Mouse (Mus musculus) liver, embryonic 15.5 days (tissue): ENCODE measurements around the gene Troap. TPM values are rescaled to one million over a fixed set of nuclear protein-coding genes. Genes with fewer than 3 reads are reported as not detected.

ENCODE experiments used
- ATAC-seq: fragments of 200-750 bp; cut with Nextera tagmentation; 2 replicates; pipeline ENCODE4 v1.8.0; 2017; ENCODE audit warnings: moderate number of reproducible peaks, mild to moderate bottlenecking, moderate library complexity; ENCODE audit not compliant: insufficient read depth
- H3K27ac ChIP-seq: fragments of 300-500 bp; sonication (generic); replicated peaks from 2 replicates; pipeline ENCODE4 v1.5.1; 2015; ENCODE audit warnings: mild to moderate bottlenecking, inconsistent platforms
- H3K27me3 ChIP-seq: fragments of 300-500 bp; sonication (generic); 2 replicates; pipeline ENCODE4 v1.6.1; 2015; ENCODE audit warnings: mild to moderate bottlenecking, inconsistent platforms
- H3K36me3 ChIP-seq: fragments of 300-500 bp; sonication (generic); replicated peaks from 2 replicates; pipeline ENCODE4 v1.6.1; 2015; ENCODE audit warnings: moderate library complexity, mild to moderate bottlenecking, inconsistent platforms
- H3K4me1 ChIP-seq: fragments of 300-500 bp; sonication (generic); replicated peaks from 2 replicates; pipeline ENCODE4 v1.6.1; 2015; ENCODE audit warnings: inconsistent platforms
- H3K4me2 ChIP-seq: fragments of 300-500 bp; sonication (generic); 2 replicates; pipeline ENCODE4 v1.6.1; 2015; ENCODE audit warnings: moderate library complexity, mild to moderate bottlenecking, inconsistent platforms
- H3K4me3 ChIP-seq: fragments of 300-500 bp; sonication (generic); replicated peaks from 2 replicates; pipeline ENCODE4 v1.5.1; 2015; ENCODE audit warnings: mild to moderate bottlenecking, inconsistent platforms
- H3K9ac ChIP-seq: fragments of 300-500 bp; sonication (generic); 2 replicates; pipeline ENCODE4 v1.6.1; 2015; ENCODE audit warnings: moderate library complexity, mild to moderate bottlenecking, inconsistent platforms
- H3K9me3 ChIP-seq: fragments of 300-500 bp; sonication (generic); replicated peaks from 2 replicates; pipeline ENCODE4 v1.6.1; 2016; ENCODE audit warnings: inconsistent platforms
- WGBS: fragments of 180-500 bp; shearing (Covaris S2); methylation state at CpG from one replicate; pipeline ENCODE4 v1.1.7; 2015; ENCODE audit warnings: mixed read lengths; ENCODE audit not compliant: insufficient replicate concordance; 5-methylcytosine and 5-hydroxymethylcytosine counted together
- polyA plus RNA-seq: library from polyadenylated mRNA; unstranded; fragments of >200 nt; fragmentation: Nextera tagmentation; extraction: Ambion mirVana; gene quantifications from 2 replicates; pipeline ENCODE4 v1.2.1, GENCODE M21; 2015

The Troap gene
- polyA plus RNA-seq, 1 experiment from 2014 or later = 15.9 TPM

DNA sequence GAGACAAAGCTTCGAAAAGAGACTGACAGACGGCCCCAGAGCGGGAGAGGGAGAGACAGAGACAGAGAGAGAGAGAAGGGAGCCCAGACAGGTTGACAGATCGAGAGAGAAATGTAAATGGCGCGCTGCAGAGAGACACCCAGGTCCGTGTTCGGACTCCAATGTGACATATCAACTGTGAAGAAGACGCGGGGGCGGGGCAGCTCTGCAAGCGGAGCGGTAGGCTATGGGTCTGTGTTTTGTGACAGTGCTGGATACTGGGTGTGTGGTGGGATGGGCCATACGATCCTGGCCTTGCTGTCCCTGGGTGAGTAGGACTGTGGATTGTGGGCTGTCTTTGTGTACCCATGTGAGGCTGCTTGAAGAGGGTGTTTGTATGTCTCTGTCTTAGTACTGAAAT, 14.7 kb downstream of the Troap start:
- Histone ChIP-seq H3K36me3 (no peaks in the 10 kb centered on the region), H3K4me2 (peak overlapping the region; percentile 52), H3K9ac (no peak overlapping the region), H3K4me1 (peaks cover 43% of the 10 kb centered on the region), H3K9me3 (no peaks in the 10 kb centered on the region), H3K27ac (no peak overlapping the region), H3K27me3 (peaks cover 100% of the 10 kb centered on the region), H3K4me3 (no peak overlapping the region)
- ATAC-seq = no peak
- 10% methylated on average over 14 of the region's 14 CpGs for WGBS

DNA sequence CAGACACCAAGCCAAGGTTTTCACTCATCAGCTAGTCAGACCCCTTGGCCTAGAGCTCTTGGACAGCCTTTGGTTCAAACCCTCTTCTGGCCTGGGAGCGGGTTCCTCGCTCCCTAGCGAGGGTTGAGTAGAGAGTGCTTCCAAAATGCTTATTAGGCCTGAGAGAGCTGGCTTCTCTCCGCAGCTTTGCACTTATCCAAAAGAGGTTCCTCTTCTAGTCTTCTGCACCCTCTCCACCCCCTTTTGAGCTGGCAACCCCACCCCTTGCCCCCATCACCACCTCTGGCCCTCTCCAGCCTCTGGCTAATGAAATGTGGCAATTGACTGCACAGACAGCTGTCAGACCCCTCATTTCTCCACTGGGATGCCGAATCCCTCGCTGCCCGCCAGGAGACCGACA, 18.5 kb downstream of the Troap start, which contains the start of gene Dnajc22:
Dnajc22 (plus strand) TSS at position 301 of the 400 bp plus-strand sequence.
- WGBS = 45% methylated on average over 8 of the region's 8 CpGs
- Histone ChIP-seq H3K4me1 (peaks cover 44% of the 10 kb centered on the region), H3K9ac (no peak within 1 kb of the TSS)

DNA sequence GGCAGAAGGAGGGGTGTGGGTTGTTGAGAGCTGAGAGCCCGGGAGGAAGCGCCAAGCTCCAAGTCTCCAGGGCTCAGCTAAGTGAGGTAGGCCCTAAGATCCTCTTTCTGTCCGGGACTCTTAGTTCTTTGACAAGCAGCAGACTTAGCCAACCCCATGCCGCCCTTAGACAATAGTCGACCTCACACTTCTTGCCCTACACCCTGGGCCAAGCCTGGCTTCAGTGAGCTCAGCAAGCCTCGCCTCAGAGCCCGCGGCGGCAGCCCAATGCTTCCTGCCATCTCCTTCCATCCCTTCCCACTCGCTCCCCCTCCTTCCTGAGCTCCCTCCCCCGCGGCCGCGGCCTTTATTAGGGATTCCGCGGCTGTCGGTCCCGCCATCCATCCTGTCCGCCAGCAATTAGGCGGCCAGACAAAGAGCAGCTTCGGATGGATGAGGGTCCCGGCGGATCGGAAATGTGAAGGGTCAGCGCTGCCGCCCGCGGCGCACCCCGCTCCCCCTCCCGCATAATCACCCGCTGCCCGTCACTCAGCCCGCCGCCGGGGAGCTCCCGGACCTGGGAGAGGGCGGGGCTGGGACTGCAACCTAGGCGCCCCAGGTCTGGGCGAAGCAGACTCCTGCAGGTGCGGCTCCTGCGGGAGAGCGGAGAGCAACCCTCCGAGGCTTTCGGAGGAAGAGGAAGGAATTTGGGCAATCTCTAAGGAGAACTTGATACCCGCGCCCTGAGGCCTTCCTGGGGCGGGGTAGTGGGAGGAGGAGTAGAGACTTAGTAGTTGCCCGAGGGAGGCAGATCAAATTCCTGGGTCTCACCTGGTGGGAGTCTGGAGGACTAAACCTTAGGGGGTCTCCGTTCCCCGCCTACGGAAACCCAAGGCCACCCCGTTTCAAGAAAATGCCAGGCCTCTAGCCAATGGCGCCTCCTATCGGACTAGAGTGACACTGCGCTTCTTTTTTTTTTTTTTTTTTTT, 19.2 kb downstream of the Troap start:
- 2% methylated on average over 56 of the region's 56 CpGs for WGBS
- Histone ChIP-seq H3K27me3 (peaks cover 100% of the 10 kb centered on the region), H3K4me1 (peaks cover 44% of the 10 kb centered on the region), H3K9ac (no peak overlapping the region), H3K9me3 (no peaks in the 10 kb centered on the region), H3K4me3 (peak overlapping the region; percentile 43), H3K36me3 (no peaks in the 10 kb centered on the region), H3K27ac (no peak overlapping the region), H3K4me2 (peak overlapping the region; percentile 57)
- no peak for ATAC-seq

More for the DNA sequence above, 18.5 kb downstream of the Troap start, which contains the start of gene Dnajc22:
- no peak within 1 kb of the TSS for H3K27ac ChIP-seq
- no peak for ATAC-seq
- H3K36me3 ChIP-seq = no peaks in the 10 kb centered on the region
- peak within 1 kb of the TSS; percentile 43 for H3K4me3 ChIP-seq
- no peaks in the 10 kb centered on the region for H3K9me3 ChIP-seq
- H3K4me2 ChIP-seq = peak within 1 kb of the TSS; percentile 57
- peaks cover 100% of the 10 kb centered on the region for H3K27me3 ChIP-seq

DNA sequence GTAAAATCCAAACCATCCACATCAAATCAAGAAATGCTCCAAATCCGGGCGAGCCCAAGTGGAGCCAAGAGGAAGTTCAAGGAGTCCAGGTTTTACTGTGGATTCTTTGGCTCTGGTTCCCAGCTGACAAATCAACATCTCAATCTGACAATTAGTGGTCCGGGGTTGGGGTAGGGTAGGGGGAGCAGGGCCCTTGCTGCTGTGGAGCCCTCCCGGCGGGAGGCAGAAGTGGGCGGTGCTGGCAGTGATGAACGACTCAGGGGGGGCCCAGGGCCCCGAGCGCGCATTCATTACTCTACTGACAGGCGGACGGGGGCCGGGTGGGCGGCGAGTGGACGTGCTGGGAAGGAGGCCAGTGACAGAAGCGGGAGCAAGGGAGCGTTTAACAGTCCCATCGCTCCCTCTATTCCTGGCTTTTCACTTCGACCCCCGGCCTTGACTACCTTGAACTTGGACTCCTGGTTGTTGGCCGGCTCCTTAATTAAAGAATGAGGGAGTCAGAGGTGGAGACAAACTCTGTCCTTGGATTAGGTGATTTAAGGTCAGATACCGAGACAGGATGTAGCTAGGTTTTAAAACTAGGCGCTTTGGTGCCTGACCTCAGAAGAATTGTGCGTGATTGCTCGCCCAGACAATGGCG, 20.4 kb downstream of the Troap start:
- Histone ChIP-seq H3K27ac (no peak overlapping the region), H3K27me3 (peaks cover 100% of the 10 kb centered on the region), H3K4me2 (no peak overlapping the region), H3K4me3 (no peak overlapping the region), H3K36me3 (no peaks in the 10 kb centered on the region), H3K9ac (no peak overlapping the region), H3K4me1 (peaks cover 40% of the 10 kb centered on the region), H3K9me3 (no peaks in the 10 kb centered on the region)
- 4% methylated on average over 27 of the region's 27 CpGs for WGBS
- ATAC-seq = no peak

DNA sequence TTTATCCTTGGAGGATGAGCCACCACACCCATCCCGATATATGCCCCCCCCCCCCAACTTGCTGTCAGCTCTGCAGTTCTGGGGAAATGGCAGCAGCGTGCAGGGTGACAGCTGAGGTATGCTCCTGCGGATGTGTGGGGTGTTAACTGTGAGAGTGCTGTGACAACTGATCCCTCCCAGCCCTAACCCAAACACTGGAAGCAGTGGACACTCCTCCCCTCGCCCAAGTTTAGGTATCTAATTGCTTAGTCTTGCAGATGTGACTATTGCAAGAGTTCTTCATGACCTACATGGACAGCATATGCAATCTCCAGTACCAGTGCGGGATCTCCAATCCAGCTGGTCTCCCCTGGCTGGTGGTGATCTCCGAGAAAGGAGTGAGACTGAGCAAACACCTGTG, 21.0 kb downstream of the Troap start:
- no peak overlapping the region for H3K27ac ChIP-seq

DNA sequence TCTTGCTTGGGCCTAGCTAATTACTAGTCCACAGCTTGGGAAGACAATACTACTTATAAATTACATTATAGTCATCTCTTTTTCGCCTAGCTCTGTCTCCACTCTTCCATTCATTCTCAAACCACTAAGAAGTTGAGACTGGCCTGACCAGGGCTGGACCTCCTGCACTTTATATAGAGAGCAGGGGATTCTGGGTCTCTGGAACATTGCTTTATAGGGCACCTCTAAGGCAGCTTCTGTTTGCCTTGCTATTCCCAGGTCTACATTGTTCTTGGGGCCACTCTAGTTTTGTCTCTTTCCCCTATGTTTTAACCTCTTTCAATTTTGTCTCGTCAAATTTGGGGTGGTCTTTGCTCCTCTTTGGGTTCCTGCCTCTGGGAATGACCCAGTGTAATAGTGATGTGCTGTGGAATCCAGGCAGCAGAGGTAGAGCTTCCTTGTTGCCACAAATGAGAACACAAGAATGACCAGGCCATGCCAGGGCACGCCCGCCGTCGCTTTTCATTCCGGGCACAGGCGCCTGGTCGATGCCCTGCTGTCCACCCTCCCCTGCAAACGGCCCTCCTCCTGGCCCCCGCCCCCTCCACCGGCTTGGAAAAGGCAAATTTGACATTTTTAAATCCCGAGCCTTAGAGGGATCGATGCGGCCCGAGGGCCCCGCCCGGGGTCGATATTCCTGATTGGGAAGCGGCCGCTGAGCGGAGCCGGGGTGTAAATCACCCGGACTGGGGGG, 21.9 kb downstream of the Troap start:
- ATAC-seq = no peak
- Histone ChIP-seq H3K9me3 (no peaks in the 10 kb centered on the region), H3K4me1 (peaks cover 40% of the 10 kb centered on the region), H3K27ac (no peak overlapping the region), H3K36me3 (no peaks in the 10 kb centered on the region), H3K9ac (no peak overlapping the region), H3K4me3 (peak overlapping the region; percentile 33), H3K4me2 (peak overlapping the region; percentile 60), H3K27me3 (peaks cover 100% of the 10 kb centered on the region)
- 6% methylated on average over 24 of the region's 24 CpGs for WGBS

More for the DNA sequence above, 21.0 kb downstream of the Troap start:
- H3K9me3 ChIP-seq = no peaks in the 10 kb centered on the region
- H3K4me1 ChIP-seq = peaks cover 40% of the 10 kb centered on the region
- peaks cover 100% of the 10 kb centered on the region for H3K27me3 ChIP-seq
- no peaks in the 10 kb centered on the region for H3K36me3 ChIP-seq
- no peak for ATAC-seq
- H3K4me3 ChIP-seq = no peak overlapping the region
- 13% methylated on average over 6 of the region's 6 CpGs for WGBS
- no peak overlapping the region for H3K9ac ChIP-seq
- H3K4me2 ChIP-seq = no peak overlapping the region

DNA sequence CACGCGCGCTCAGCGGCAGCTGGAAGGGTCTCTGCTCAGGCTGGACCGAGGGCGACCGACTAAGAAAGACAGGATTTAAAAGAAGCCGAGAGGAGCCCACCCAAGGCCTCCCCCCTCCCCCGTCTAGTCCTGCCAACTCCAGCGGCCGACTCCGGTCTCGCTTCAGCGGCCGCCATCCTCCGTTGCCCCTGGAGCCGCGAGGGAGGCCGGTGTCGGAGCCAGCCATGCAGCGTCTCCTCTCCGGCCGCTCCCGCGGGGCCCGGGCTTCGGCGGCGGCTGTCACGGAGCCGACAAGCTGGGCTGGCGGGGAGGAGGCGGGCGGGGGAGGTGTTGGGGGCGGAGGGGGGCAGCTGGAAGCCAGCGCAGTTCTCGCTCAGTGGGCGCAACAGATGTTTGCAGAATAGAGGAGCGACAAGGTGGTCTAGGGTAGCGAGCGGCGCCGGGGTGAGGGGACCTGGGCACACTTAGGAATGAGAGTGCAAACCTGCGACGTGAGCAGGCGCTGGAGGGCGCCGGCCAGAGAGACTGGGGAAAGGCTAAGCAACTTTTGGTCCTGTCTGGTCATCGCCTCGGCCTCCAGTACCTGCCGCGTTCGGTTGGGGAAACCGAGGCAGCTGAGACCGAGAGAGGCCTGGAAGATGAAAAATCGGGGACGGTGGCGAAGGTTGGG, 22.6 kb downstream of the Troap start:
- ATAC-seq = no peak
- no peak overlapping the region for H3K27ac ChIP-seq
- H3K9ac ChIP-seq = no peak overlapping the region
- no peaks in the 10 kb centered on the region for H3K9me3 ChIP-seq
- H3K4me2 ChIP-seq = peak overlapping the region; percentile 60
- H3K4me3 ChIP-seq = peak overlapping the region; percentile 33
- H3K4me1 ChIP-seq = peaks cover 38% of the 10 kb centered on the region
- no peaks in the 10 kb centered on the region for H3K36me3 ChIP-seq
- H3K27me3 ChIP-seq = peaks cover 98% of the 10 kb centered on the region
- WGBS = under 1% methylated on average over 56 of the region's 58 CpGs

DNA sequence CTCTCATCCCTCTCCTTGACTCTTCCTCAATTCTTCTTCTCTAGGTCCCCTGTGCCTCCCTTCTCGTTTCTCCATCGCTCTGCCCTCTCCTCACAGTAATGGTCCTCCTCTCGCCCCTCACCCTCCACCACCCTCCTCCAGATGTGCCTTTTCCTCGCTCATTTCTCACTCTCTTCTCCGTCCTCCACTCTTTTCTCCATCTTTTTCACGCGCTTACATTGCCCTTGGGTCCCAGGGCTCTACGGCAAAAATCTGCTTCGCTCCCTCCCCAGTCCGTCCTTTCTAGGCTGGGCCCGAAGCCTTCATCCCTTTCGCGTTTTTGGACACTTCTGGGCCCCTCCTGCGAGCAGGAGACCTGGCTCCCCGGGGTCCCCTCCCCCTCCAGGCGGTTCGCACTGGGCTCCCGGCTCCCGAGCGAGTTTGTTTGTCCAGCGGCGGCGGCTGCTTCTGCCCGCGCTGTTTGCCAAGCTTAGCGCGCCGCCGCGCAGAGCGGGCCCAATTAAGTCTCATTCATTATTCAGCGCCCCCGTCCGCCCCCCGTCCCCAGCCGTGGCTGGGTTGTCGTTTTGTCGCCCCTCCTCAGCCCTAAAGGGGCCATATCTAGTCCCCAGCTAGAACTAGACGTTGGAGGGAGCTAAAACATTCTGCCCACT, 23.6 kb downstream of the Troap start:
- Histone ChIP-seq H3K9ac (no peak overlapping the region), H3K27ac (no peak overlapping the region), H3K36me3 (no peaks in the 10 kb centered on the region), H3K9me3 (no peaks in the 10 kb centered on the region), H3K4me1 (peaks cover 34% of the 10 kb centered on the region), H3K27me3 (peaks cover 88% of the 10 kb centered on the region), H3K4me2 (peak overlapping the region; percentile 60), H3K4me3 (peak overlapping the region; percentile 33)
- WGBS = 1% methylated on average over 39 of the region's 39 CpGs
- no peak for ATAC-seq

DNA sequence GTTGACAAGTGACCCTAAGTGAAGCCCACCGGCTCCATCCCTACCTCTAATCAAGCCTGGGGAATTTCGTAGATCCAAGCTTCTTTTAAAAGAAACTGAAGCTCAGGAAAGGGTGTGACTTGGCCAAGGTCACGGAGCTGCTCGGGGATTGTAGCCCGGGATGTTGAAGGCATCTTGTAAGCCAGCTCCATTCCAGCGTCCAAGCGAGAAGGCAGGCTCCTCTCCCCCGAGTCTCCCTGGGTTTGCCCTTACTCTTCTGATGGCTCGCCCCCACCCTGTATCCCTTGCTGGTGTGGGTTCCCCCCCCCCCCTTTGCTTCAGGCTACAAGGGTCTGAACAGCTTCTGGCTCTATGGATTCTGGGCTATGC, 24.1 kb downstream of the Troap start:
- Histone ChIP-seq H3K9ac (no peak overlapping the region), H3K9me3 (no peaks in the 10 kb centered on the region), H3K27ac (no peak overlapping the region), H3K4me3 (peak overlapping the region; percentile 33), H3K4me1 (peaks cover 30% of the 10 kb centered on the region), H3K36me3 (no peaks in the 10 kb centered on the region), H3K27me3 (peaks cover 82% of the 10 kb centered on the region), H3K4me2 (peak overlapping the region; percentile 60)
- ATAC-seq = no peak
- WGBS = 3% methylated on average over 9 of the region's 9 CpGs

DNA sequence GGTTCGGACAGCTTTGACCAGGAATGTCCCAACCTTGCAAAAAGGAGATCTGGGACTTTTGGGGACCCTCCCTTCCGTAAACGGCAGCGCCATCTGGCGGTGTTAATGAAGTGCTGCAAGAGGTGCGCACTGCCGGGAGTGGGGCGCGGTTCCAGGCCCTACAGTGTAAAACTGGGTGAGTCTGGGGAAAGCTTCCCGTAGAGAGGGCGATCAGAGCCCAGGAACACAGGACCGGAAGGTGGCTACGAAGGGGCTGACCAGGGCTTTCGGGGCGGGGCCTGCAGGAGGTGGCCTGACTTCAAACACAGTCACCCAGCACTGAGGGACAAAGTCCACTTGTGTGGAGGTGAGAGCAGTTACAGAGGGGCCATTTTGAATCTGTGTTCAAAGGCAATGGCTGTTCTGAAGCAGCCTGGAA, 24.8 kb downstream of the Troap start:
- ATAC-seq = peak; percentile 88
- H3K9ac ChIP-seq = no peak overlapping the region
- H3K27me3 ChIP-seq = peaks cover 78% of the 10 kb centered on the region
- peak overlapping the region; percentile 60 for H3K4me2 ChIP-seq
- H3K4me3 ChIP-seq = peak overlapping the region; percentile 34
- under 1% methylated on average over 15 of the region's 15 CpGs for WGBS
- H3K27ac ChIP-seq = peak overlapping the region; percentile 69
- no peaks in the 10 kb centered on the region for H3K9me3 ChIP-seq
- H3K4me1 ChIP-seq = peaks cover 25% of the 10 kb centered on the region
- no peaks in the 10 kb centered on the region for H3K36me3 ChIP-seq
